Mouse (Mus musculus) liver, embryonic 14.5 days (tissue): ENCODE measurements around the gene Arl3.

Experiments
- CTCF ChIP-seq: IDR thresholded peaks from 2 replicates; pipeline ENCODE4 v1.5.1; 2016; ENCODE audit warnings: antibody characterized with exemption, low read depth, control low read depth
- EP300 ChIP-seq: IDR thresholded peaks from 2 replicates; pipeline ENCODE4 v1.6.1; 2016; ENCODE audit warnings: antibody characterized with exemption, low read depth

GRCm38 (mm10) chr19:46481352-46481751 lies 91.6 kb downstream of the Arl3 start:
- no peak for TF ChIP-seq CTCF
- no peak for TF ChIP-seq EP300
